Mouse (Mus musculus) left cerebral cortex, adult 18-20 months (tissue): ENCODE measurements at regions not wholly inside any gene's neighbourhood (a gene's known extent, or its start where the extent isn't known, plus 50 kb on each side); places are given as distances from the start of the nearest gene placed in this dataset.

Source experiments
- DNase-seq, 2 experiments: peaks; one replicate each; pipeline ENCODE4 v3.0.0; 2021 to 2022; ENCODE audit warnings: low spot score in 2 of 2, mixed read lengths in 1 of 2

- DNase-seq: no peak
Observed at GRCm38 (mm10) chr16:93285191-93285590, 318.7 kb downstream of the Setd4 start.

DNA sequence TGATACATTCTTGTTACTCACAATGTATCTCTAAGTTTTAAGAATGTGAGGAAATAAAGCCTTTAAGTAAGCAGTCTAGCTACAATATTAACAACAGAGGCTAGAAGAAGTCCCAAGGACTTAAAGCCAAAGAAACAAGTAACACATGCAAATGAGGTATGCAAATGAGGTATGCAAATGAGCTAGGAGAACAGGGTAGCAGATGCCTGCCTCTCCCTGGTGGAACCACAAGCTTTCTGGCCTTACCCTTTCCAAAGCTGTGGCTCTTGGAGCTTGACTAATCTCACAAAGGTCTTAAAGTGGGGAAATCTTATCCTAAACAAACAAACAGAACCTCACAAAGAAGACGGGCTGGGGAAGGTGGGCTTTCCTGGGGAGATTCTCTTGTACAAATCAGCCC is 322.1 kb downstream of the Setd4 start:
- no peak for DNase-seq

DNA sequence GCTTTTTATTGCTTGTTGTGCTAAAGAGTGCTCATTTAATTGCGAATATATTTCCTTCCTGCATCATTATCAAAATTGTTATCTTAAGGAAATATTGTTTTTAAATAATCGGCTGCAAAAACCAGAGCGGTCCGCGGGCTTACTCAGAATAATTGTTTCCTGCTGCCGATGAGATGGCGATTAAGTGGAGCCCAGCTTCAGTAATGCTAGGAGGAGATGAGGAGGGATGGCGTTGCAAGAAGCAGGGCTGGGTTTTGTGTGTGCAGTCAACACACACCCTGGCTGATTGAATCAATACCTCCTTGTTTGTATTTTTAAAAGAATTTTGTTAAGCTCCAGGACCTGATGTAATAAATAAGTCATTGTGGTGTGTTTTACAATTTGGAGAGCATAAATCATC is 331.2 kb downstream of the Setd4 start:
- DNase-seq: no peak

GRCm38 (mm10) chr16:93272146-93272545 is 331.7 kb downstream of the Setd4 start:
- no peak for DNase-seq

DNA sequence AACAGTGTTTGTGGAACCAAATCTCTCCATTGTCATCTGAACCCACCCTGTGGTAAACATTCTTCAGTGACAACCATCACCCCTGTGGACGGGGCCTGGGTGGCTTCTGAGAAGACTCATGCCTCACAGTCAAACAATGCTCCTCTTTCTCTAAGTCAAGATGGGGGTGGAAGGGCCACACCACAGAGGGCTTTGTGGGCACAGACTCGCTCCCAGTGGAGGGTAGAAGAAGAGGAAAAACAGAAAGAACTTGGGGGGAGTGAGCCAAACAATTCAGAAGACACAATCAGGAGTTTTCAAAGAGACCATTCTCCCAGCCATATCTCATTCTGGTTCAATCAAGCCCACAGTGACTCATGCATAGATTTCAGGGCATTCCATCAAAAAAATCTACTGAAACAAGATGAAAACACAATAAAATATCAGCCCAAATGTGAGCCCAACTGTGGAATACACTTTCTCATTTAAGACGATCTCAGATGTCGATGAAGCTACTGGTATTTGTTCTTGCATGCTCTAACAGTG is 339.7 kb downstream of the Setd4 start:
- no peak for DNase-seq

GRCm38 (mm10) chr16:93263141-93263815 is 340.6 kb downstream of the Setd4 start:
- no peak for DNase-seq

GRCm38 (mm10) chr16:93246825-93247224 is 357.0 kb downstream of the Setd4 start:
- peak; percentile 9 to 41 for DNase-seq

DNA sequence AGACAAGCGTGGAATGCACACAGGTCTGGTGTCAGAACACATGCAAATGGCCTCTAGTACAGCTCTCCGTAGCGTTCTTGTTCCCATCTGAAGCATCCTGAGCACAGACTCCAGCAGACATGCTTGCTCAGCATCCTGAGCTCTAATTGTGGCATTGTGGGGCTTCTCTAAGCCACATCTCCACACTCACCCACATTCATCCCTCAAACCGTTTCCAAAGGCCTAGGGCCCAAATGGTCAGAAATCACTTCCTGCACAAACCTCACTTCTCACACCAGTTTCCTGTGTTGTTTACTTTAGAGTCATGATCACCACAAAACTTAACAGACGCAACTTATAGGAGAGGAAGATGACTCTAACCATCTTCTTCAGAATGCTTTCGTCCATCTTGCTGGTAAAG is 358.1 kb downstream of the Setd4 start:
- DNase-seq: no peak

DNA sequence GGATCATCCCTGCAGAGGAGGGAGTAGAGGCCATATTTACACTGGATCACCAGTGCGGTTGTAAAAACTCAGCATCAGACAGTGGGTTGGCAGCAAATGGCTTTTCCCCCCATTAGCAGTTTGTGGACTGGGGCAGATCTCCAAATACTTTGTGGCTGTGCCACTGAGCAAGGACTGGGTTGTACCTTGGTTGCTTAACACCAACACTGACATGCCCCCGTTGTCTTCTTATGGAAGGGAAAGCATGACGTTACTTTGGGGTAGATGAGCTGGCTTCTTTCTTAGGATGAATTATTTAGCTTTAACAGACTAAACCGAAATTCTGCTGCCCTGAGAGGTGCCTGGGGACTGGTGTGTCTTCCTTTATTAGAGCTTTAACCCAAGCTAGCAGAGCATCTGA is 365.0 kb downstream of the Setd4 start:
- no peak for DNase-seq

DNA sequence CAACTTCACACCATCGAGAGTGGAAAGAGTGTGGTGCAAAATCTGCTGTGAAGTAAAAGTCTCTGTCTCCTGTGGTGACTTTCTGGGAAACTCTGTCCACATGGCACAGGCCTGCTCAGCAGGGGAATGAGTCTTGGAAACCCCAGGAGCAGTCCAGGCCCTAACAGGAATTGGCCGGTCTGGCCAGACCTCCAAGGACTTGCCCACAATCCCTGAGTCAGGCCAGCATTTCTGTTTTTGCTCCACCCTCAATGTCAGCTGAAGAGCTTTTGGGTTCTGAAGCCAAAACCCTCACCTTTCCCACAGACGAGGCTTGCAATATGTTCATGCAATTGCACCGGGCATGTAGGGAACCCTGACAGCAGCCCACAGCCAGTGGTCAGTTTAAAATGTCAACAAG is 365.5 kb downstream of the Setd4 start:
- DNase-seq: no peak

DNA sequence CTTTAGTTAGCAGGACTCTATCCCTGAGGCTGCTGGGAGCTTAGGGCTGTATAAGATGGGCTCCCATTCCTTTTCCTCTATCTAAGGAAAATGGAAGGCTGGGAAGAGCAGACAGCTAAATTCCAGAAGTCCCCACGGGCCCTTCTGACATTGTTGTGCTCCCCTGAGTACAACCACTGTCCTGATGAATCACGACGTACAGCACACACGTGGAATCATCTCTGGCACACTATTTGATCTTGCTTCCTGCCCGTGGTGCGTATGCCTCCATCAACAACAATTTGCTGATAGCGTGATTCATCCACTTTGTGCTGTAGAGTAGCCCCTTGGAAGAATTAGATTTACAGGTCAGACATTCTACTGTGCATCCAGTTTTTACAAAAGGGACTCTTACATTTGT is 378.2 kb downstream of the Setd4 start:
- DNase-seq: no peak

DNA sequence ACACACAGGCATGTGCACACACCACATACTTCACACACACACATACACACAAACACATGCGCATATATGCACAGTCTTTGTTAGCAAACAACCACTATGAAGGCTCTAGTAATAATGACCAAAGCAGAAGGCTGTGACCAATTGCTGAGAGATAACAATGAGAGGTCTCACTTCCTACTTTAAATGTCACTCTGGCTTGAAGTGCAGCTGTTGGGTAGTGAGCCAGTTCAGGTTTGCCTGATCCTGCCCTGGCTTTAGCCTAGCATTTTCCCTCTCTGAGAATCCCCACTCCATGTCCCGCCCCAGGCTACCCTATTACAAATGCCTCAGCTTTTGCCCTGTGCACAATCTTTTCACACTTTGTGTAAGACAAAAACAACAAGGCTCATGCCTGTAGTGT is 378.7 kb downstream of the Setd4 start:
- DNase-seq: no peak

DNA sequence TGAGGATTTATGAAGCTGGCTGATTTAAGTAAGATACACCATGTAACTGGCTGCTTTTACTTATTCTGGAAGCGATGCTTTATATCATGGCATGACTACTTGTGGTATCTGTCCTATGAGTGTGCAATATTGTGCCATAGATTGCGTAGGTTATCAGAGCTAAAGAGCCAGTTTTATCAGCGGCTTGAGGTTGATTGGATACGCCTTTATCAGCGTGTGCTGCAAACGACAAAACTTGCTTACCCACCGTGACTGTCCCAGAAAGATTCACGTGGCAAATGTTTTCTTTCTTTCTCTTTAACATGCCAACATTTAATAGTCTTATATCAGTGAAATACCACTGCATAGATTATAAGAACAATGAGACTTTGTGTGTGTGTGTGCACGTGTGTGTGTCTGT is 384.1 kb downstream of the Setd4 start:
- no peak for DNase-seq

GRCm38 (mm10) chr16:93218402-93218801 is 385.5 kb downstream of the Setd4 start:
- DNase-seq: no peak

GRCm38 (mm10) chr16:93217600-93218226 is 386.1 kb downstream of the Setd4 start:
- DNase-seq: no peak

DNA sequence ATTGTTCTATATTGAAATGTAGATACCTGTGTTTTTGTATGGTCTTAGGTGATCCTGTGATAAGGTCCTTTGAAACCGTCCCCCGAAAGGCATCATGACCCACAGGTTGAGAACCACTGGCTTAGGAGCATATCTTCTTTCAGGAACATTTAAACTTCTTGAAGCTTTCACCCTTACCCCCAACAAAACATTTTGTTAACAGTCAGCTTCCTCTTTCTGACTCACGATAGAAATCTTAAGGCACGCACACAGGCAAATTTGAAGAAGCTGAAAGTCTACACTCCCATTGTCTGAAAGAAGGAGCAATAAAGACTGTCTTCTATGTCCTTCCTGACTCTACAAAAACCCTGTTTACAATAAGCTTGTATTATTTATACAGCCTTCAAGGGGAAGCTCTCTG is 388.2 kb downstream of the Setd4 start:
- no peak for DNase-seq

- DNase-seq: no peak
Observed at GRCm38 (mm10) chr16:93213618-93214017, 387.7 kb upstream of the Runx1 start.

- DNase-seq: no peak
Observed at GRCm38 (mm10) chr16:93207675-93208074, 381.7 kb upstream of the Runx1 start.

- DNase-seq: no peak
Observed at GRCm38 (mm10) chr16:93207217-93207616, 381.3 kb upstream of the Runx1 start.

DNA sequence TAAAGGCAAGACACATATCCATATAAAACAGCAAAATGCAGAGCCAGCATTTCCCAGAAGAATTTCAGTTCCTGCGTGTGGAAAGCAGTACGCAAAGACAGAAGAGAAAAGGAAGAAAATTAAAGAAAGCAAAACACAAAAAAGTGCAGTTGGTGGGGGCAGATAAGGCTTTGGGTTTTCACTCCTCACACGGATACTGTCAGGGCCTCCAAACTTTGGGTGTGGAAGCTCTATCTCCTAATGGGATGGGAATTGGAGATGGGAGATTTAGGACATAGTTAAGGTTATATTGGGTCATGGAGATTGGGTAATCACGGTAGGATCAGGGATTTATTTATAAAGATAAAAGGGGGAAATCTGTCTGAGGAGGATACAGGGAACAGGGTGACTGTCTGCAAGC is 380.4 kb upstream of the Runx1 start:
- no peak for DNase-seq

GRCm38 (mm10) chr16:93204601-93205000 is 378.7 kb upstream of the Runx1 start:
- no peak for DNase-seq

- no peak for DNase-seq
Observed at GRCm38 (mm10) chr16:93202591-93202990, 376.6 kb upstream of the Runx1 start.

DNA sequence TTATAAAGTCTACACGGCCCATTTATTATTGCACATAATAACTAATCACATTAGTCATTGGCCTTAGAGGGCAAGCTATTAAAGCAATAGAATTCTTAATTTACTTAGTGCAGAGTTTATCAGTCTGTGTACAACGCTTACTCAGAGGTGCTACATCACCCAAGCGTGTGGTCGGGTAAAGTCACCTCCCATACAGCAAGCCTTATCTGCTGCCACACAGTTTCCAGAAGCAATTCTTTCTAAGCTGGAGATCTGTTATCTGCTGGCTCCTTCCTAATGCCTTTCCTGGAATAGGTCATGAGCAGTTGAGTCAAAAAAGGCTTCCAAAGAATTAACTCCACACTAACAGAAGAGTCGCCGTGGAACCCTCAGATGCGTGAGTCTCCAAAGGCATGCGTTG is 371.4 kb upstream of the Runx1 start:
- no peak for DNase-seq
